Mouse (Mus musculus) layer of hippocampus, postnatal 25 days (tissue): Measurements from ENCODE around the gene Dpp7. TPM values are rescaled to one million over a fixed set of nuclear protein-coding genes. Genes with fewer than 3 reads are reported as not detected.

Experiments used
- DNase-seq, 2 experiments: peaks; one replicate each; pipeline ENCODE4 v3.0.0; 2022; ENCODE audit warnings: mixed read lengths in 2 of 2, low spot score in 1 of 2; ENCODE audit errors: extremely low spot score in 1 of 2
- total RNA-seq, 2 experiments: library from RNA; stranded (reverse); gene quantifications; 2 replicates each; pipeline ENCODE4 v1.2.3; 2021

Gene Dpp7
- total RNA-seq = 10 to 100 TPM; 30.7 to 31.7 TPM

GRCm38 (mm10) chr2:25356208-25357079 lies at the start of gene Dpp7:
Gene Dpp7, minus strand, starts transcription at chr2:25356359.
- peak; percentile 62 to 68 for DNase-seq

- no peak for DNase-seq
Observed at GRCm38 (mm10) chr2:25403994-25404393, 47.8 kb upstream of the Dpp7 start.

- peak; percentile 81 to 89 for DNase-seq
Observed at GRCm38 (mm10) chr2:25402972-25403601, 46.9 kb upstream of the Dpp7 start.

GRCm38 (mm10) chr2:25402377-25402971 lies 46.3 kb upstream of the Dpp7 start:
- DNase-seq = peak; percentile 55 to 82

GRCm38 (mm10) chr2:25400764-25401163 lies 44.6 kb upstream of the Dpp7 start:
- peak in 1 of 2 experiments; percentile 56 for DNase-seq

- DNase-seq = no peak
Observed at GRCm38 (mm10) chr2:25400291-25400690, 44.1 kb upstream of the Dpp7 start.

- no peak for DNase-seq
Observed at GRCm38 (mm10) chr2:25399051-25399450, 42.9 kb upstream of the Dpp7 start, which contains the start of gene Npdc1. Gene Npdc1, plus strand, starts transcription at chr2:25399351.

GRCm38 (mm10) chr2:25398065-25398464 lies 41.9 kb upstream of the Dpp7 start:
- DNase-seq = no peak

GRCm38 (mm10) chr2:25397010-25397409 lies 40.9 kb upstream of the Dpp7 start:
- no peak for DNase-seq

GRCm38 (mm10) chr2:25396597-25396983 lies 40.4 kb upstream of the Dpp7 start:
- peak in 1 of 2 experiments; percentile 41 for DNase-seq

GRCm38 (mm10) chr2:25395721-25396596 lies 39.8 kb upstream of the Dpp7 start, which contains the start of gene Entpd2:
Gene Entpd2, plus strand, starts transcription at chr2:25395874.
- no peak for DNase-seq

- DNase-seq = peak in 1 of 2 experiments; percentile 36
Observed at GRCm38 (mm10) chr2:25394281-25395221, 38.4 kb upstream of the Dpp7 start.

- DNase-seq = no peak
Observed at GRCm38 (mm10) chr2:25391266-25391665, 35.1 kb upstream of the Dpp7 start.

GRCm38 (mm10) chr2:25384492-25384891 lies 28.3 kb upstream of the Dpp7 start:
- no peak for DNase-seq

GRCm38 (mm10) chr2:25376589-25376988 lies 20.4 kb upstream of the Dpp7 start:
- DNase-seq = peak in 1 of 2 experiments; percentile 63

- DNase-seq = no peak
Observed at GRCm38 (mm10) chr2:25373431-25373830, 17.3 kb upstream of the Dpp7 start.

GRCm38 (mm10) chr2:25372644-25373391 lies 16.7 kb upstream of the Dpp7 start:
- no peak for DNase-seq
